12 mouse cellular contexts compared by ENCODE assay signal in genomic region chr4:101689241-101689640, GRCm38 (mm10).
"Had no signal": no experiment of that assay in that cellular context is flagged by ENCODE, and none has a peak within 500 bp of the region (broad histone marks: within the 10 kb centered on the region; RNA-seq: fewer than 3 reads in every experiment).

No protein-coding gene starts in this region.

- DNase-seq: kidney, postnatal 10 days; kidney, postnatal 4 days; lung, adult 18-20 months; right cerebral cortex, adult 18-20 months; right cerebral cortex, postnatal 25 days; thymus, adult 2 months; thymus, postnatal 25 days had no signal

- H3K4me2 ChIP-seq: midbrain, embryonic 13.5 days; neural tube, embryonic 15.5 days had no signal

- H3K4me3 ChIP-seq: left cerebral cortex, adult 2 months; midbrain, embryonic 13.5 days; myocyte; neural tube, embryonic 15.5 days had no signal

- H3K27ac ChIP-seq: left cerebral cortex, adult 2 months; liver, embryonic 14.5 days; midbrain, embryonic 13.5 days; neural tube, embryonic 15.5 days had no signal

- ATAC-seq: midbrain, embryonic 13.5 days had no signal

- H3K9ac ChIP-seq: liver, embryonic 14.5 days; midbrain, embryonic 13.5 days; neural tube, embryonic 15.5 days had no signal

- H3K36me3 ChIP-seq: midbrain, embryonic 13.5 days; neural tube, embryonic 15.5 days had no signal

- H3K9me3 ChIP-seq: midbrain, embryonic 13.5 days; neural tube, embryonic 15.5 days had no signal

- H3K4me1 ChIP-seq: midbrain, embryonic 13.5 days; neural tube, embryonic 15.5 days had no signal

- H3K27me3 ChIP-seq: midbrain, embryonic 13.5 days; neural tube, embryonic 15.5 days had no signal
